Mouse (Mus musculus) MEL-GATA-1-ER (cell line): ENCODE measurements around the gene Macf1.
"Not testable (repeated sequence)": the region's sequence is repeated elsewhere in the genome, so short reads cannot be mapped to it uniquely, and the experiment has no call there.

Source experiments
- DNase-seq: peaks from one replicate; pipeline ENCODE4 v3.0.0-alpha.2; 2012; ENCODE audit warnings: low read depth; ENCODE audit errors: extremely low read depth

Gene Macf1

DNA sequence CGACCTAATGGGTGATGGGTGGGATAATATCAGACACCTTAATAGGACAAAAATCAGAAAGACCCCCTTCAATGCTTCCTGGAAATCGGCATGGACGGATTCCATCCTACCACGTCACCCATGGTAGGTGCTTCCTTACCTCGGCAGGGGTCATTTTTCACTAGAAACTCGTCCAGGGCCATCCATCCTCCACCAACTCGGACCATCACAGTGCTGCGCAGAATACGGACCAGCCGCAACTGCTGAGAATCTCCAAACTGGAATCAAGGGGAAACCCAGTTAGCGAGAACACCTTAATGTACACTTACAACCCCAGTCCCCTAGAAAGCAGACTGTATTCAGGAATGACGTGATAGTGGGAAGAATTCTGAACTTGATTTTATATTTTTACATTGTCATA, 323.4 kb downstream of the Macf1 start:
- no peak for DNase-seq

GRCm38 (mm10) chr4:123358613-123359012, 325.5 kb downstream of the Macf1 start:
- DNase-seq, result no peak

GRCm38 (mm10) chr4:123355941-123356340, 328.2 kb downstream of the Macf1 start:
- no peak for DNase-seq

GRCm38 (mm10) chr4:123353271-123353877, 330.8 kb downstream of the Macf1 start:
- DNase-seq, result no peak

DNA sequence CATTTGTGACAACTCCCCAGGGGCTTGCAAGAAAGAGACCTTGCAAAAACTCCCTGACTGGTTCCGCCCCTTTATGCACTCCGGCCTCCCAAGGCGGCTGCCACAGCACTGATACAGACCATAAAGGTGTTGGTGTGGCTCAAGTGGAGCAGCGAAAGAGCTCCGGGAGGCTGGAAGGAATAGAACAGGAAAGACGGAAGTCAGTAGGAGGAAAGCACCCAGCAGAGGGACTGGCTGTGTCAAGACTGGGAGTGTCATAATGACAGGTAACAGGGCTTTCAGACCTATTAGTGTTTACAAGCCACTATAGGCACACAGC, 340.7 kb downstream of the Macf1 start:
- DNase-seq, result peak; percentile 9

- DNase-seq, result peak; percentile 41
These were observed 341.3 kb downstream of the Macf1 start, which contains the start of gene Bmp8a for GRCm38 (mm10) chr4:123342642-123343470. Gene Bmp8a (minus strand): TSS chr4:123343252.

DNA sequence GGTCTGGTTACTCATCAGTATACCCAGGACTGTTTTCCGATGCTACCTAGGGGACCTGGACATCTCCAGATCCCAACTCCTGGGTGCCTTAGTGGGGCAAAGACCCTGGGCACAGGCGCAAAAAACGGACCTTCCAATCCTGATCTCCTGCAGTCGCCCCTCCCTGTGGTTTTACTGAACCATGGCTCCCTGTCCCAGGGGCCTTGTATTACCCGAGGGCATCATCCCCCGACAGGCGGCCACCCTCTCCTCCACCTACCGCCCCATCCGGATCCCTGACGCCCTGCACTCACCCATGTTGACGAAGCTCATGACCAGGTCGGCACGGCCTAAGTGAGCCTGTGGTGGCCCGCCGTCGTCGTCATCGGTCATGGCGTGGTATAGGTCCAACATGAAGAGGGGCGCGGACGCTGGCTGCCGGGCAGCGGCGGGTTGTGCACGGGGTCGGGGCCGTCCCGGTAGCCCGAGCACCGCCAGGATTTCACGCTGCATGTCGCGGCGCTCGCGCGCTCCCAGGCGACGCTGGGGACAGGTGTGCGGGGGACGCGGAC, 342.0 kb downstream of the Macf1 start:
- DNase-seq, result no peak

DNA sequence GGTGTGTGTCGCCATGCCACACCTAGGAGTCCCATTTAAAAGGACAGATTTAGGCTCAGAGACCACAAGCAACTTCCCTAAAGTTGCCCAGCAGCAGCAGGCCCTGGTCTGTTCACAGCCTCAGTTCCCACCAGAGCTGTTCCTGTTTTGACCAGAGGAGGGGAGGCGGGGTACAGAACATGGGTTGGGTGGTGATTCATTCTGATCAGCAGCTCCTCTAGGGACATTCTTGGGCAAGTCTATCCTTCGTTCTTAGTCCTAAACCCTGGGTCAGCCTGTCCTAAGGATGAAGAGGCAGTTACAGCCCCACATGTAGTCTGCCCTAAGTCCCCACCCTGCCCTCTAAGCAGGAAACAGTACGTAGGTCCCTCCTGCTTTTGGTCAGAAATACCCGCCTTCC, 343.9 kb downstream of the Macf1 start:
- peak; percentile 26 for DNase-seq

- DNase-seq, result no peak
These were observed 346.5 kb downstream of the Macf1 start for GRCm38 (mm10) chr4:123337693-123338092.

- no peak for DNase-seq
These were observed 348.2 kb downstream of the Macf1 start for GRCm38 (mm10) chr4:123335796-123336585.

GRCm38 (mm10) chr4:123335244-123335643, 348.9 kb downstream of the Macf1 start:
- DNase-seq, result not testable (repeated sequence)

DNA sequence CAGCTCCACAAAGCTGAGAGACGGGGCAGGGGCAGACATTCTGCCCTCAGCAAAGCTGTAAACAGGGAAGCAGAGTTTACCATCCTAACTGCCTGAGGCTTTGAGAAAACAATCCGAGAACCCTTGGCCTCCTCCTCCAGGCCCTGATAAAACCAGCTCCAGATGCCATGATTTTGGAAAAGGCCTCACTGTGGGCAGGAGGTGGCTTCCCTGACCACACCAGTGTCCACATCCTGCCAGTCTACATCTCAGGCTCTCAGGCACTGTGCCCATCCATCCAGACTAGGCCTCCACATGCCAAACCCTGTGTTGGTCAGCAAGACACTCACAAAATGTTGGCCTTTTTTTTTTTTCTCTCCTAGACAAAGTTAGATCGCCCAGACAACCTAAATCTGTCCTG, 350.0 kb downstream of the Macf1 start:
- DNase-seq, result no peak

GRCm38 (mm10) chr4:123333151-123333550, 351.0 kb downstream of the Macf1 start:
- no peak for DNase-seq

DNA sequence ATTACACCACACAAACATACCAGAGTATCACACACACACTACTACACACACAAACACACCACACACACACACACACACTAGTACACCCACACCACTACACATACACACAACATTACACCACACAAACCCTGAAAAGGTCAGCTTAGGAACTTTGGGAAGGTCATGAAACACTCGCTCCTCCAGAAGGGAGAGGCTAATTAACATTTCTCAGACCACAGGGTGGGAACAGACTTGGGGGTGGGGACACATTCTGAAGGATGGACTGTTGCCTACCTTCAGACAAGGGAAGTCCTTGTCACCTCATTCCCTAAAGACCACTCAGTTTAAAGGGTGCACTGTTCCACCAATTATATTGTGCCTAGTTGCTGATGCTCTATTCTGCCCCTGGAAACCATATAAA, 352.2 kb downstream of the Macf1 start:
- not testable (repeated sequence) for DNase-seq

GRCm38 (mm10) chr4:123331326-123331725, 352.8 kb downstream of the Macf1 start:
- DNase-seq, result no peak

DNA sequence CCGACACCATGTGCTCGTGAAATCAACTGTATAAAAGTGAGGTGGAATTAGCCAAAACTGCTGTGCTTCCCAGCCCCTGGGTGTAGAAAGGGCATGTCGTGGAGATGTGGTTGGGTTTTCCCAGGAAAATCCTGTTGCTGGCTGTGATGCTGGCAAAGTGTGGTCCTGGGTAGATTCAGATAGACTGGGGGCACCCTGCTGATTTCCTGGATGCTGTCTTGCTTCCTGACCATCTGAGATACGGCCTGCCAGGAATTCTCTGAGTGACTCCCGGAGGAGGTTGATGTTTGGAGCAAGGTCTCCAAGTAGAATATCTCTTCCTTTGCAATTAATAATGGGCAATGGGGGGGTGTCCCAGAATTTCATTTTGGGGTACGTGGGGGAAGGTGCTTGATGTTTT, 355.2 kb downstream of the Macf1 start:
- no peak for DNase-seq

DNA sequence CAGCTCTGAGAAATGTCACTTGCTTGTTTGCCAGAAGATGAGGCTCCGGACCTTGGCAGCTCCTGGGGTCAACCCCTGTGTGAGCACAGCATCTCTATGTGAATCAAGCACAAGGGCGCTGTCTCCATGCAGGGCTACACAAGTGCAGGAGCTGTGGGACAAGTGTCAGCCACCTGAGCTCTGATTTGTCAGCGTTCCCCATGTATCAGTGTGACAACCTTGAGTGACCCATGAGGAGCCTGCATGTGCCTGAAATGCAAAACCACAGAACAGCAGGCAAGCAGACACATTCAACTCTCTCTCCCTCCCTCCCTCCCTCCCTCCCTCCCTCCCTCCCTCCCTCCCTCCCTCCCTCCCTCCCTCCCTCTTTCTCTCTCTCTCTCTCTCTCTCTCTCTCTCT, 356.5 kb downstream of the Macf1 start:
- DNase-seq, result no peak

GRCm38 (mm10) chr4:123326087-123326486, 358.1 kb downstream of the Macf1 start:
- no peak for DNase-seq

DNA sequence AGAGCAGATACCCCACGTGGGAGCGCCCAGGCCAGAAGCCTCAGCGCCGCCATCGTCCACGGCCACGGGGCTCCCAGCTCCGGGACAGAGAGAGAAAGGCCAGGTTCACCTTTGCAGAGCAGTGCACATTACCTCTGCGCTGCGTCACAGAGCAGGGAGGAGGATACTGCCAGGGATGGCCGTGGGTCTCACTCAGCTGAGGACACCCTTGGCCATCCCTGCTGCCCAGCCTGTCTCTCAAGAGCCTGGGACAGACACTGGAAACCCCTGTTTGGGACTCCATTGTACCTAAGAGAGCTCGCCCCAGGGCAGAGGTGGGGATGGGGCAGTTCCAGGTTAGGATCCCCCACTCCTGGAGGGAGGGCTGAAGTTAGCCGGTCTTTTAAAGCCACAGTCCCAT, 360.6 kb downstream of the Macf1 start, which contains the start of gene Oxct2a:
Gene Oxct2a (minus strand): TSS at position 101 of the 400 bp plus-strand sequence.
- no peak for DNase-seq

GRCm38 (mm10) chr4:123322910-123323309, 361.2 kb downstream of the Macf1 start:
- not testable (repeated sequence) for DNase-seq

GRCm38 (mm10) chr4:123314497-123314896, 369.7 kb downstream of the Macf1 start:
- no peak for DNase-seq

GRCm38 (mm10) chr4:123313010-123313409, 371.1 kb downstream of the Macf1 start:
- no peak for DNase-seq
